Mouse (Mus musculus) kidney, embryonic 14.5 days (tissue): ENCODE measurements at regions not wholly inside any gene's neighbourhood (a gene's known extent, or its start where the extent isn't known, plus 50 kb on each side); places are given as distances from the start of the nearest gene placed in this dataset.

Experiments used
- ATAC-seq: fragments of 200-750 bp; cut with Nextera tagmentation; 2 replicates; pipeline ENCODE4 v1.8.0; 2017; ENCODE audit warnings: moderate number of reproducible peaks, mild to moderate bottlenecking, moderate TSS enrichment, moderate library complexity; ENCODE audit not compliant: low FRiP score, low TSS enrichment
- H3K27ac ChIP-seq: fragments of 300-500 bp; sonication (generic); 2 replicates; pipeline ENCODE4 v1.5.1; 2014; ENCODE audit warnings: low read depth, mild to moderate bottlenecking, low read length, moderate library complexity, mixed read lengths
- H3K27me3 ChIP-seq: fragments of 300-500 bp; sonication (generic); 2 replicates; pipeline ENCODE4 v1.6.1; 2014; ENCODE audit warnings: mild to moderate bottlenecking, low read length; ENCODE audit not compliant: control insufficient read depth, insufficient read depth
- H3K36me3 ChIP-seq: fragments of 300-500 bp; sonication (generic); 2 replicates; pipeline ENCODE4 v1.6.1; 2014; ENCODE audit warnings: low read length, mixed read lengths; ENCODE audit not compliant: control insufficient read depth, insufficient read depth
- H3K4me1 ChIP-seq: fragments of 300-500 bp; sonication (generic); 2 replicates; pipeline ENCODE4 v1.6.1; 2014; ENCODE audit warnings: low read length, mixed read lengths; ENCODE audit not compliant: control insufficient read depth, insufficient read depth
- H3K4me2 ChIP-seq: fragments of 300-500 bp; sonication (generic); replicated peaks from 2 replicates; pipeline ENCODE4 v1.6.1; 2014; ENCODE audit warnings: low read depth, mild to moderate bottlenecking, low read length
- H3K4me3 ChIP-seq: fragments of 300-500 bp; sonication (generic); 2 replicates; pipeline ENCODE4 v1.5.1; 2014; ENCODE audit warnings: mild to moderate bottlenecking, low read length
- H3K9ac ChIP-seq: fragments of 300-500 bp; sonication (generic); 2 replicates; pipeline ENCODE4 v1.6.1; 2014; ENCODE audit warnings: low read depth, mild to moderate bottlenecking, low read length, moderate library complexity
- H3K9me3 ChIP-seq: fragments of 300-500 bp; sonication (generic); 2 replicates; pipeline ENCODE4 v1.6.1; 2016; ENCODE audit warnings: low read length; ENCODE audit not compliant: control insufficient read depth
- WGBS: fragments of 180-500 bp; shearing (Covaris S2); extraction: QIAGEN DNeasy Blood & Tissue Kit; methylation state at CpG from one replicate; pipeline ENCODE4 v1.1.7; 2014; 5-methylcytosine and 5-hydroxymethylcytosine counted together

DNA sequence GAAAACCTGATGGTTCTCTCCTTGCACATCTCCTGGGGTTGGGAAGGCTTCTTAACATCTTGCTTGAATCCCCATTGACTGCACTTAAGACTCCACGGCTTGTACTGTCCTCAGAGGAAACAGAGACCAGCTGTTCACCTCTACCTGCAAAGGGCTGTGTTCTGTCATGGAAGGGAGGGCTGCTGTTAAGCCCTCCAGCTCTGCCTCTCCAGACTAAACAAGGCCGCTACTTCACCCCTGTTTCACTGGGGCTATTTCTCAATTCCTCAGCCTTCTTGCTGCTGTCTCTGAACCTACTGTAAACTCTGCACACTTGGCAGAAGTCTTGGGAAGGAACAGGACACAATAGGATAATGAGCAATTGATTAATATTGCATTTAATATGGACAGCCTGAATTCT lies 64.7 kb upstream of the BC052040 start:
- 29% methylated on average over 2 of the region's 2 CpGs for WGBS
- Histone ChIP-seq H3K36me3 (no peaks in the 10 kb centered on the region), H3K27ac (peak overlapping the region; percentile 10; the same call in 1 of the 2 replicates), H3K27me3 (no peaks in the 10 kb centered on the region), H3K4me3 (no peak overlapping the region), H3K9ac (no peak overlapping the region), H3K9me3 (no peaks in the 10 kb centered on the region), H3K4me2 (no peak overlapping the region), H3K4me1 (peaks cover 17% of the 10 kb centered on the region)
- ATAC-seq = no peak

DNA sequence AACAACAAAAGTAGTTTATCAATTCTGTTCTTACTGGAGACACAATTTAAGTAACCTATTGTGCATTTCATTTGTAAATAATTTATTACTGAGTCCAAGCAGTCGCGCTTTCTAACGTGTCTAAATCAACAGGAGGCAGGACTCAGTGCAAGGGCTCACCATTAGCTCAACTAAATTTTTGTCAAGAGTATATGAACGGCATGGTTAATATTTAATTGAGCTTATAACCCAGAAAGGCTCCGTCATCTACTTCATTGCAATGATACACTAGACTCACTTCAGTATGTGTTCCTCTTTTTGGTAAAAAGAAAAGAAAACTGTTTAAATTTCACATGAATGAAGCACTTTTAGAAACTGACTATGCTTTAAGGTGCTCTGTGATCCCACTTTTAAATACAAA lies 61.5 kb upstream of the BC052040 start:
- Histone ChIP-seq H3K27me3 (no peaks in the 10 kb centered on the region), H3K4me1 (peaks cover under 1% of the 10 kb centered on the region; the same call in 1 of the 2 replicates), H3K9ac (no peak overlapping the region), H3K4me2 (no peak overlapping the region), H3K4me3 (no peak overlapping the region), H3K27ac (no peak overlapping the region), H3K9me3 (no peaks in the 10 kb centered on the region), H3K36me3 (no peaks in the 10 kb centered on the region)
- 44% methylated on average over 5 of the region's 5 CpGs for WGBS
- no peak for ATAC-seq

DNA sequence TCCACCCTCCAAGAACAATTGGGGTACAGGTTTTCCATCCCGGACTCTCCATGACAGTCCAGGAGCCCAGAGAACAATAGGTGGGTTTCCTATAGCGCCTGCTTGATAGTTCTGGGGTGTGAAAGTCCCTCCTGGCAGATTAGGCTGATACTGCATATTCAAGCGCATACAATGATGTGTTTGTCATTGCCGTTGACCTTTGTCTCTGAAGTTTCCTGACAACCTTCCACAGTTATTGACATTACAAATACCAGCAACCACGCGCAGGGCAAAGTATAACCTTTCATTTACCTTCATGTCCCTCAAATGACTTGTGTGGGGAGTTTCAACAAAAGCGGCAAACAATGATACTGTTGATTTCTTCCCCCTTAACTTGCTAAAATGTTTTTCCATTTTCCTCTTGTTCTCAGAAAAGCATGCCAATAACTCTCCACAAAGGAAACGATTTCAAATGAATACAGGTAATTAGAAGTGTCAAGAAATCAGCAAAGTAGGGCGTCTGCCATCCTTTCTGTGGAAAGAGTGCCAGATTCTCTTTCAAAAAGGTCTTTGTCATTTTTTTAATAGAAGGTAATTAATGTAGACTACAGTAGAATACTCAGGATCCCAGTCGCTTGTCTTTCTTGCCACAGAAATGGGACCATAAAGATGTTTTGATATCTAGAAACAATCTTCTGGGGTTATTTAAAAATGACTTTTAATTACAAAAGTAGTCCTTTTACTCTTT lies 60.9 kb upstream of the BC052040 start:
- Histone ChIP-seq H3K36me3 (no peaks in the 10 kb centered on the region), H3K4me2 (no peak overlapping the region), H3K9ac (no peak overlapping the region), H3K27me3 (no peaks in the 10 kb centered on the region), H3K9me3 (no peaks in the 10 kb centered on the region), H3K27ac (no peak overlapping the region), H3K4me1 (no peaks in the 10 kb centered on the region; the same call in 1 of the 2 replicates), H3K4me3 (no peak overlapping the region)
- ATAC-seq = no peak
- 59% methylated on average over 10 of the region's 10 CpGs for WGBS

DNA sequence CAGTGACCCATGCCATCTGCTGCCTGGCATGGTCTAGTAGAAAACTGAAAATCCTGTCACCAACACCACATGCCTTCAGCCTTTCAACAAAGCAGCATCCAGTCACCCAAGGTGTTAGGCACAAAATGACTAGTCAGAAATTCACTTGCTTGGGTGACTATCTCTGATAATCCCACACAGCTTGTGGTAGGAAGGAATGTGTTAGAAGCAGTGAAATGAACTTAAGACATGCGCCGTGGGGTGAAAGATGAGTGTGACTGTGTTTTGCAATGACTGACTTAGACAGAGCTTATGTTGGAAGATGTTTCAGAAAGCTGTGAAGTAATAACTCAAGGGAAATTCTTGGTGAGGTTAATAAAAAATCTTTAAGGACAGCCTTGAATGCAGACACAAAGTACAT lies 51.6 kb upstream of the BC052040 start:
- no peak overlapping the region for H3K27ac ChIP-seq
- no peaks in the 10 kb centered on the region for H3K27me3 ChIP-seq
- H3K4me3 ChIP-seq = no peak overlapping the region
- 96% methylated on average over 2 of the region's 2 CpGs for WGBS
- no peak overlapping the region for H3K4me2 ChIP-seq
- H3K9ac ChIP-seq = no peak overlapping the region
- H3K9me3 ChIP-seq = no peaks in the 10 kb centered on the region
- H3K4me1 ChIP-seq = no peaks in the 10 kb centered on the region
- ATAC-seq = no peak
- no peaks in the 10 kb centered on the region for H3K36me3 ChIP-seq
